Mouse (Mus musculus) liver, embryonic 14.5 days (tissue): ENCODE data around the gene Otud7b.

Experiments used
- CTCF ChIP-seq: IDR thresholded peaks from 2 replicates; pipeline ENCODE4 v1.5.1; 2016; ENCODE audit warnings: antibody characterized with exemption, low read depth, control low read depth
- EP300 ChIP-seq: IDR thresholded peaks from 2 replicates; pipeline ENCODE4 v1.6.1; 2016; ENCODE audit warnings: antibody characterized with exemption, low read depth

DNA sequence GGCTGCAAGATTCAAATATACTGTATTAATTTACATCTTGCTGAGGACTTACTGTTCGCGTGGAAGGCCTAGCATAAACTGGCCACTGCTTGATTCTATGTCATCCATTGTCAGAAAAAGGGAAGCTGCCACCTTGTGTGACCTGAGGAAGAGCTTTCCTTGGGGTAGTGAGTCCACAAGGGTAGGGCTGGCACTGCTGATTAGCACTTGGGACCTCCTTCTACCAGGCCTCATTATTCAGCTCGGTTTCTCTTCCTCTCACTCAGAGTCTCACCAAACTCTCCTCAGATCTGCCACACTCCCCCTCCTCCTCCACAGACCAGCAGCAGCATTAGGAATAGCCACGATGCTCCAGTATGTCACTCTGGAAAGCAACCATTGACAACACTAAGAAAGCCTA lies 6.2 kb upstream of the Otud7b start:
- no peak for TF ChIP-seq CTCF
- TF ChIP-seq EP300: no peak
